Mouse (Mus musculus) hindlimb bud, embryonic 11.5 days (tissue): ENCODE data around the gene Ly75.

Source experiments
- DNase-seq: peaks from one replicate; pipeline ENCODE4 v3.0.0-alpha.2; 2012; ENCODE audit warnings: low read depth, low spot score; ENCODE audit errors: extremely low spot score

Gene Ly75

DNA sequence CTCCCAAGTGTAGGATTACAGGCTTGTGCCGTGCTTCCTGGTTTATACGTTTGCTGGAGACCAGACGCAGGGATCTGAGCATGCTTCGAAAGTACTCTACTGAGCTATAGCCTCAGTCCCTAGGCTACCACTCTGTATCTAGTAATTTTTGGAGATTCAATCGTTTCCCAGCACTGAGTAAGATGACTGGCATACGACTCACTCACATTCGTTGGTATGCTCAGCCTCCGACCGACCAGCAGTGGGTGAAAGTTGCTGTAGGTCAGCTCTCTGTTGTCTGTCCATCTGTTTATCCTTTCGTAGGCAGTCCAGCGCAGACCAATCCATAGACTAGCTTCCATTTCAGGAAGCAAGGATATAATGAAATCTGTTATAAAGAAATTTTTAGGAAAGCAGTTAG, 55.5 kb downstream of the Ly75 start:
- no peak for DNase-seq

DNA sequence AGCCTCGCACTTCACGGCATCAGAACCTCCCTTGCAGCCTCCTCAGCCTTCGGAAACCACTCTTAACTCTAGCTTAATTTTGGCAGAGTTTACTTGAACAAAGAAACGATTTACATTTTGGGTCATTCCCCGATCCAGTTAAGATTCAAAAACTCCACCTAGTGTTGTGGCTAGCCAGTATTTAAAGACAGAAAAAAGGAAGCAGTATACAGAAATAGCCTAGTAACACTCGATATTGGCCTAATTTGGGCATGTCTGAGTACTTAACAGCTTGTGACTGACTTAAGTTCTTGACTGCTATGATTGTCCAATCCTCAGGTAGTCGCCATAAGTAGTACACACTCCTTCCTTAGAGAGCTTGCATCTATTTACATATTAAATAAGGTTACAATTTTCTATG, 56.2 kb downstream of the Ly75 start:
- DNase-seq, result no peak

DNA sequence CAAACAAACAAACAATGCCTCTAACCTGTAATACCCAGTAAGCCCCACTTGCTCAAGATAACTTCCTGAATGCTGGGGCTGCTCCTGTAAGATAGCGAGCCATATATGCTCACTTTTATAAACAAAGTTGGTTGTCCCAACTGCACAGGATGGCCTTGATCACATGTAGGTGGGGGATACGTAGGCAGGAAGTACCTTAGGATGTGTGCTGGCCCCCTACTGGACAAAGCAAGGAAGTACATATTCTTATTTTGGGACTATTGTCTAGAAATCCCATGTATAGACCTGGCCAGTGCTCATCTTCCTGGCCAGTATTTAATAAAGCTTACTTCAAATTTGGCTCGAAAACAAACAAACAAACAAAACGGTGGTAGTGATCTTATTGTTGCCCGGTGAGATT, 59.7 kb downstream of the Ly75 start:
- no peak for DNase-seq

DNA sequence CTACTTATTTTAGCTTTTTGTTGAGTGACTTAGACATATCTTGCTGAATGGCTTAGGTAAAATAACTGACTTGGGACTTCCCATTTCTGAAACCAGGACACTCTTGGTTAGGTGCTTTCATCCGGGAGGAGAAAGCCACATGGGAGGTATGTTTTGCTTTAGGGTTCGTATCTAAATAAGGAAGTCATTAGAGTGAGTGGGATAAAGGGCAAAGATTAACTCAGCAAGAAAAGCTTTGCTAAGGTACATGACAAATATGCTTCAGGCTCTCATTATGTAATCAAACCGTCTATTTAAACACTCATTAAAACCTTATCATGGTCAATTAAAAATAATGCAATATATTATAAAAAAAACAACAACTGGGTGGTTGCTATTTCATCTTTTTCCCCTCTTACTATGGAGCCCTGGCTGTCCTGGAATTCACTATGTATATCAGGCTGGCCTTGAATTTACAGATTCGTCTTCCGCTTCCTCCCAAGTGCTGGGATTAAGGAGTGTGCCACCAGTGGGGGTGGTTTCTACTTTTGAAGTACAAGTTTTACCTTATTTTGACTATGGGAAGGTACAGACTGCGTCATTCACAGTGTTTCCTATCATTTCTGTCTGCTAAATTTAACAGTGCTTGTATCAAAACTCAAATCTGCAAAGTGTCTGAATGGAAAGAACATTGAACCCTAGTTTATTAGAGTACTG, 60.9 kb downstream of the Ly75 start:
- no peak for DNase-seq

DNA sequence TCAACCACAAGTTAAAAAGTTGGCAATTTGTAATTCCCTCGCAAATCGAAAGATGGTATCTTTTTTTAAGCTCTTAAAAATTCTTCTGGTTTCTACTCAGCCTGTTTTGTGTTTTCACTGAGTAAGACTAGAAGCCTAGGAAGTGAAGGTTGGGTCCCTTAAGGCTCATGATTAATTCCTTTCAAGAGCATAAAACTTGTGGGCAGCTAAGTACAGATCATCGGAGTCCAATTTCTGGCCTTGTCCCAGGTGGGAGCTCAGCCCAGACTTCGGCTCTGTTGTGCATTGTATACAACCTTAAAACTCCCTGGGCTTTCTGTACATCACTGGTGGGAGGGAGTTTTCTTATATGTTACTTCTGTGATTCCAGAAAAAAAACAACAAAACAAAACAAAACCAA, 79.3 kb downstream of the Ly75 start:
- DNase-seq, result no peak

DNA sequence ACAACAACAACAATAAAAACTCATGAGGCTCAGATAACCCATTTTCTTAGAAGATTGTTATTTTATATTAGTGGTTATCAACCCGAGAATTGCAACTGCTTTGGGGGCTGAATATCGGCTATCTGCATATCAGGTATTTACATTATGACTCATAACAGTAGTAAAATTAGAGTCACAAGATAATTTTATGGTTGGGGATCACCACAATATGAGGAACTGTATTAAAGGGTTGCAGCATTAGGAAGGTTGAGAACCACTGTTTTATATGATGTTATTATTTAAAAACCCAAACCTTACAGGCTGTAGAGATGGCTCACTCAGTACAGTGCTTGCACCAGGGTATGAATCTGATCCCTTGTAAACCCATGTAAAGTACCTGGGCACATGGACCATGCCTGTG, 83.8 kb downstream of the Ly75 start:
- no peak for DNase-seq

DNA sequence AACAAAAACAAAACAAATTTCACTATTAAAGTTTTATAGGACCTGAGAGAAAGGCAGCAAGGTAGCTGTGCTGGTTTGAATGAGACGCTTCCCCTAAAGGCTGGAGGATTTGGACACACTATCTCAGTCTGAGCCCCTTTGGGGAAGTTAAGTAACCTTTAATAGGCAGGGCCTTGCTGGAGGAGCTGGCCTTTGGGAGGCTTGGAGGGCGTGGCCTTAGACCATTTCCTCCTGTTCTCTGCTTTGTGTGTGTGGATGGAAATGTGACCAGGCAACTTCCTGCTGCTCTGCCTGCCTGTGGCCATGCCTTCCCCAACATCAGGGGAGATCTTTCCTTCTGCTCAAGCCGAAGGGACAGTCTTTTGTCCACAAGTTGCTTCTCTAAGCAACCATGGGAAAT, 84.8 kb downstream of the Ly75 start:
- no peak for DNase-seq

DNA sequence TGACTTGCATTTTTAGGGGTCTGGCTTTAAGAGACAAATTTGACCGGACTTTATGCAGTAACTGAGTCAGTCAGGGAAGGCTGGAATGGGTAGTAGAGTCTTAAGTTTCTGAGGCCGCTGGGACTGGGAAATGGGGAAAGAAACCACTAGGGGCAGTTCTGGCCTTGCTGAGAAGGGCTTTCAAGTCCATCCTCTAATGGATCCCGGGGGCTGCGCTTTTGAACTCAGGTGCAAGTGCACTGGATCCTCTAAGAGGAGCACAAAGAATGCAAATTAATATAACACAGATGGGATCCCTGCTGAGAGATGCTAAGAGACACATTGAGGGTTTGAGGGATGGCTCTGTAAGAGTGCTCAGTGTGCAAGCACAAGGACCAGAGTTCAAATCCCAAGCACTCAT, 91.7 kb downstream of the Ly75 start:
- no peak for DNase-seq

DNA sequence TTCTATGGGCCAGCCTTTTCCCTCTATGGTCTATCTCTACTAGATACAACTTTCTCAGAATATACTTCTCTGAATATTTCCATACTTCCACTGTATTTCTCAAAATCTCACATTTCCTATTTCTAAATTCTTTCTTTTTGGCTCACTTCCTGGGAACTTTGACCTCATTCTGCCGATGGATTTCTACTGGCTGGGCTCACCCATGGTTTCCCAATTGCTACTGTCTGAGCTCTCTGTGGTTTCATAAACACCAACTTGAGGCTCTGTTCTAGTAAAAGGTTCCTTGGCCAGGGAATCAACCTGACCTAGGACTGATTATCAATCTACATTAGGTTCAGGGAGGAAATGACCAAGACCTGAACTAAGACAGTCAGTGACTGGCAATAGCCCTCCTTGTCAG, 93.7 kb downstream of the Ly75 start:
- DNase-seq, result no peak

DNA sequence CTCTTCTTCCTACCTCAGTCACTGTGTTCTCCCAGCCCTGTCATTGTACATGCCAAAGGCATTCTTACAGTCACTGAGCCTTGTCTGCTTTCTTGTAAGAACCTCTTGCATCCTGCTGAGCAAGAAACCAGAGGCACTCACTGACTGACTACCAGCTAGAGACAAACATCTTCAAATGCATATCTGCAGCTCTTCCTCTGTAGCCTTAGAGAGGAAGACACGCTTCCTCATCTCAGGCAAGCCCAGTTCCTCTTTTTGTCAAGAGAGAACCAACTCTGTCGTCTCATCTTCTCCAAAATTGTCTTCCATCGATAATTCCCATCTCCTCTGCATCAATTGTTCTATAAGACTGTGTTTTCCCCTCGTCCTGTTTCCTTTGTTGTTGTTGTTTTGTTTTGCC, 94.5 kb downstream of the Ly75 start:
- DNase-seq, result no peak

DNA sequence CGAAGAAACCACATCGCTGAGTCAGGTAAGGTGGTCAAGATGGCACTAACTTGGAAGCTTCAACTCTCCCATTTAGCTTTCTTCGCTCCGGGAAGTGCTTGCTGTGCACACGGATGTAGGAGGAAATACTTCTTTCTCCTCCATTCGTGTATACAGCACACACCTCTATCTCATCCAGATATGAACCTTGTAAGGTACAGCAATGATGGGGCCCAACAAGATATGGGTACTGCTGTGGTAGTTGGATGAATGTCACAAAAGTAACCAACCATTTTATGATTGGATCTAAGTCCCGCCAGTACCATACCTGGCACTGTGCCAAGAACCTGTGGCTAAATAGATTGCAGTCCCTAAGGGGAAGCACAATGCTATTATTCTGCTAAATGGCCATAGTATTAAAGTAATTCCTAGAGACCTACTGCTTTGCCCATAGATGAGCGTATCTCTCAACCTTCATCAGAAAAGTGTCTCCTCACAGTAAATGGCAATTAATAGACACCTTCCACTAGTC, 97.9 kb downstream of the Ly75 start:
- no peak for DNase-seq

DNA sequence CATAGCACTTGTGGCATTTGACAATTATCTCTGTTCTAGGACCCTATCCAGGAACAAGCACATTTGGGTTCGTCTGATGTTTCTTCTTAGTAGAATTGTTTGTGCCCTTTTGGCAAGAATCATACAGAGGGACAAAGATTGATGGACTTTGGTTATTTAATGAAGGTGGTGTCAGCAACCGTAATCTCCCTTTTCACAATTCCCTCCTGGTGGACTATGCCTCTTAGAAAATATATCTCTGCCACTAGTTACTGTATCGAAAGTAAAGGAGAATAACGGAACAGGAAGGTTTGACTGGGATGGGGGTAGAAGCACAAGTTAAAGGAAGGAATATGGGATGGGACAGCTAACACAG, 98.7 kb downstream of the Ly75 start, which contains the start of gene Cd302:
Gene Cd302 (minus strand): TSS at position 22 of the 355 bp plus-strand sequence.
- DNase-seq, result no peak

DNA sequence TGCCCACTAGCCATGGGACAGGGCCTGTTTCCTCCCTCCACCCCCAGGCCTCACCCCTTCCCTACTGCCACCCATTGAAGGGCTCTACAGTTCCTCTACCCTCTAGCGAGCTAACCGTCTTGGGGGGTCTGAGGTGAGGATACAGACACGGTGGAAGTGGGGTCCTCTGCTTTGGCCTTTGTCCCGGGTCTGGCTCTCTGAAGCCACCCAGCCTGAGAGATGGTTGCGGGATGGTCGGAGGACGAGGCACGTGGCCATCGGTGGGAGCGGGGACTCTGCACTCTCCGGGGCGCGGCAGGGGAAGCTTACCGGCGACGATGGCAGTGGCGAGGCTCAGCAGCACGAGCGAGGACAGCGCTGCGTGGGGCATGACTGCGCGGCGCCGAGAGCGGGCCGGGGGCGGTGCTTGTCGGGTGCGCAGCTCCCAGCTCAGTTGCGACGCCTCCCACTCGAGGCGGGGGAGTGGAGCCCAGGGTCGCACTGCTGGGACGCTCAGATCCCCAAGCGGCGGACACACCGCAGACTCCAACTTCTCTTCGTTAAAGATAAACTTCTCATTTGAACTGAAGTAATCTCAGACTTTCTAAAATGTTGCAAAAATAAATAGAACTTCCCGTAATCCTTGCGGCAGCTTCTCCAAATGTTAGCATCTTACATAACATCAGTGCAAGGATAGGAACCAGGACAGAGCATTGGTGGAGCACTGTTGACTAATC, 99.2 kb downstream of the Ly75 start:
- no peak for DNase-seq

DNA sequence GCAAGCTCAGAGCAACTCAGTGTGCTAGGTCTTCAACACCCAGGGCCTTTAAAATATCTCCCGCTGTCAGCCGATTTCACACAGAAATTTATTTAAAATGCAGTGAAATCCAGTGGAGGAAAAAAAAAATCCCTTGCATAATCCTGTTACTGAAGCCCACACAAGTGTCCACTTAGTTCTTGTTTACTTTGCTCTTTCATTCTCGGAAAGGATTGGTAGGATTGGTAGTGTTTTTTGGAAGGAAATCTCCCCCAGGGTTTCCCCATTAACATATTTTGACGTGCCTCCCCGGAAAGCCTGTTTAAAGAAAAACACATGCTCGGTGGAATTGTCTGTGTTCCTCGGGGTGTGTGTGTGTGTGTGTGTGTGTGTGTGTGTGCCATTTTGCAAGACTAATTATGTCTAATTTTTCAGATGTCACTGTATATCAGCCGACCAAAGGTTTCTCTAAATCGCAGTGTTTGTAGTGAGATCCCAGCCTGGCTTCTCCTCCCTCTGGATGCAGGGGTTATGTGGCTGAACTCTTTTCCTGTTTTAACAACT, 99.8 kb downstream of the Ly75 start:
- DNase-seq, result no peak

DNA sequence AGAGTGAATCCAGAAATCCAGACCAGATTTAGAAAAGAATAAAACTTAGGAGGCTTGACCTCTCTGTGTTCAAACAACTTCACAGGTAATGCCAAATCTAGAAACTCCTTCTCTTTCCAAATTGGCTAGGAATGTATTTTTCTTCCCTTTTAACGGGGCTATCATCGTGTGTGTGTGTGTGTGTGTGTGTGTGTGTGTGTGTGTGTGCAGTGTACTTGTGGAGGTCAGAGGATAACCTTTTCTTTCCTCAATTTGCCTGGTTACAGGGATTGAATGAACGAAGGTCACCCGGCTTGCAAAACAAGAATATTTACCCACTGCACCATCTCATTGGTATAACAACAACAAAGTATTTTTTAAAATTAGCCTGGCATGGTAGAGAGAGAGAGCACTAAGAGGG, 100.5 kb downstream of the Ly75 start:
- no peak for DNase-seq

DNA sequence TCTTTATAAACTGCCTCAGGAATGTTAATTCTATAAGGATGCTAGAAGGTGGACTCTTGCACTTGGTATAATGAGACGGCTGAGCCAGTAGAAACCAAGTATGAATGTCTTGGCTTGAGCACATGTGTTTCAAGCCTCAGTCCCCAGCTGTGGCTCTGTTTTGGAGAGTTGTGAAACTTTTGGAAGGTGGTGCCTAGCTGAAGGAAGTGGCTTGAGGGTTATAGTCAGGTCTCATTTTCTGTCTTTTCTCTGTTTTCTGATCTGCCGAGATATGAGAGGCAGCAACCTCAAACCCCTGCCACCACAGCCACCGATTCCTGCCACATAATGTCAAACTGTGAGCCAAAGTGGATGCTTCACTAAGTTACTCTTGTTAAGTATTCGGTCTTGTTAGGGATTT, 104.5 kb downstream of the Ly75 start:
- no peak for DNase-seq

DNA sequence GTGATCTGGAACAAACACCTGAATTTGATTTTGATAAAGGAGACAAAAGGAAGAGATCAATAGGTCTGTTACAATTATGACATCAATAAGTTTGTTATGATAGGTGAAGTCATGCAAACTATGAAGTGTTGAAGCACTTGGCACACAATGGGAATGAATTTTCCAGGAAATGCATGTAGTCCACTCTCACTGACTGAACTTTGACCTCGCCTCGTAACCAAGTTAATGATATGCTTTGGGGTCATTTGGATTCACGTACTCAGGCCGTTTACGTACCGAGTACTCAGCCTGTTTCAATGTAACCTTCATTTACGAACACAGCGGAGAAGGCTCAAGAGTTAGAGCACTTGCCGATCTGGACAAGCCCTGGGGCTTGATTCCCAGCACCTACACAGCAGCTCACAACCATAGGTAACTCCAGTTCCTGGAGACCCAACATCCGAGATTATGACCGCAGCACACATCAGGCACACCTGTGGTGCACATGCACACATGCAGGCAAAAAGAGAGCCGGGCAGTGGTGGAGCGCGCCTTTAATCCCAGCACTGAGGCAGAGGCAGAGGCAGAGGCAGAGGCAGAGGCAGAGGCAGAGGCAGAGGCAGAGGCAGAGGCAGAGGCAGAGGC, 113.1 kb downstream of the Ly75 start:
- DNase-seq, result no peak

DNA sequence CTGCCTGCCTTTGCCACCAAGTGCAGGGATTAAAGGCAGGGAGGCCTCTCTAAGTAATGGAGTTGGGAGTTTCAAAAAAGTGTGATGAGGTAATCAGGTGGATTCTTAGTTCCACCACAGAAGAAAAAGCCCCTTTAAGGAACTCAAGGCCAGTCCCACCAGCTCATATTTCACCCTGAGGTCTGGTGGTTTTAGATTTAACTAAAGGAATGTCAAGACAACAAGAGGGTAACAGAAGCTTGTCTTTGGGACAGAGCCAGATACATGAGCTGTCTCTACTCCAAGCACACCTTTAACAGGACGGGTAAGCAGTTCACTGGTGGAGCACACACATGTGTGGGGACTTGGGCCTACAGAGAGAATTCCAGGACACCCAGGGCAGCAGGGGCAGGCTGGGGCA, 115.5 kb downstream of the Ly75 start:
- no peak for DNase-seq

DNA sequence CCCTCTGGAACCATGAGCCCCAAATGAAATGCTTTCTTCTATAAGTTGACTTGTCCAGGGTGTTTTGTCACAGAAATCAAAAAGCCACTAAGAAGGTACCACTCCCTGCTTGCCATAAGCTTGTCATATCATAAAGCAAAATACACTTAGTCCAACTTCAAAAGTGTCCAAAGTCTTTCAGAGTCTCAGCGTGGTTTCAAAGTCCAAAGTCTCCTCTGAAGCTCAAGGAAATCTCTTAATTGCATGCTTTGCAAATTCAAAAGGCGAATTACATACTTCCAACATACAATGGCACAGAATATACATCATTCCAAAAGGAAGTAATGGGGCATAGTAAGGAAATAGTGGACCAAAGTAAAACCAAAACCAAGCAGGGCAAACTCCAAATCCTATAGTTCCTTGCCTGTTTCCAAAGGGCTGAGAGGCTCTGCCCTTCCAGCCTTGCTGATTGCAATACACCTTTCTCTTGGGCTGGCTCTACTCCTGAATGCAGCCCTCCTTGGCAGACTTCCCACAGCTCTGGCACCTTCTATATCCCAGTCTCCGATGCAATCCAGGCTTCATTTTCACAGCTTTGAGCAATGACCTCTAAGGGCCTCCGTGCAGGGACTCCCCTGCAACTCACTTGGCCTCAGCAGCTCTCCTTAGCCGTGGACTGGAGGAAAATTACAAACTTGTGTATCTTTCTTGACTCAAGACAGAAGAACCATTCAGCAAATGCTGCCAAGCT, 122.3 kb downstream of the Ly75 start:
- DNase-seq, result no peak

DNA sequence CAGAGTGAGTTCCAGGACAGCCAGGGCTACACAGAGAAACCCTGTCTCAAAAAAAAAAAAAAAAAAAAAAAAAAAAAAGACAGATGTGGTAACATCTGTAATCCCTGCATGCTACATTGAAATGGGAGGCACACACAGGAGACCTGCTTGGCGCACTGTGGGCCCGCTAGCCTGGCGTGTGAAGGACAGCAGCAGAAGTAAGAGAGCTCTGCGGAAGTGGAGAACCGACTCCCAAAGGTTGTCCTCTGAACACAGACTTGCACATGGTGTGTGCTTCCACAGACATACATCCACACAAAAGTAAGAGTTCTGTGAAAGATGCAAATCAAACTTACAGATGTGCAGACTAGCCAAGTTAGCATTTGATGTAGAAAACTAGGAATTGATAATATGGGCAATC, 123.9 kb downstream of the Ly75 start:
- no peak for DNase-seq

DNA sequence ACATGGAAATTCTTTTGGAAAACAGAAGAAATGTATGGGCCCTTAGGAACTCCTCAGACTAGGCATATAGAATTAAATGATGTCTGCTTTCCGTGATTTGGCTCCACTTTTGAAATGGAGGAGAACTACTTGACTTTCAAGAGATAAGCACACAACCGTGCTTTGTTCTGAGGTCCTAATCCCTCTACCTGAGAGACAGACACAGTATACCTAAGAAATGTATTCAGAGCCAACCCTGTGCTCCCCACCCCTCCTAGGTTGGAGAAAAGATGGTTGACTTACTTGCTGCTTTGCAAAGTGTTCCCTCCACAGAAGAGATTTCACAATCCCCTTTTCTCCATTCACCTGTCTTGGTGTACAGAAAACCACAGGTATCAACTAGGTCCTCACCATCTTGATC, 126.4 kb downstream of the Ly75 start:
- no peak for DNase-seq
